Mouse (Mus musculus): ENCODE measurements around the gene Vmn1r129.
"Not testable (repeated sequence)": the region's sequence is repeated elsewhere in the genome, so short reads cannot be mapped to it uniquely, and the experiment has no call there.

Gene Vmn1r129

GRCm38 (mm10) chr7:21361191-21361590 lies at the start of gene Vmn1r129:
Gene Vmn1r129, minus strand, starts transcription at chr7:21361291.
- not testable (repeated sequence) for DNase-seq (ENCODE audit: low read depth, low spot score)

- DNase-seq (ENCODE audit: low read depth, low spot score) = not testable (repeated sequence)
These were observed 12.0 kb downstream of the Vmn1r129 start, which contains the start of gene Vmn1r128 for GRCm38 (mm10) chr7:21349073-21349472. Gene Vmn1r128, plus strand, starts transcription at chr7:21349373.

GRCm38 (mm10) chr7:21319761-21320160 lies 41.3 kb downstream of the Vmn1r129 start, which contains the start of gene Vmn1r127:
Gene Vmn1r127, minus strand, starts transcription at chr7:21319861.
- not testable (repeated sequence) for DNase-seq (ENCODE audit: low read depth, low spot score)
